Mouse (Mus musculus) E14TG2a.4 (cell line): ENCODE measurements around the gene Blvra.
A peak's percentile ranks its signal among the peaks of the same experiment; 100 is the strongest.
"Not testable (repeated sequence)": the region's sequence is repeated elsewhere in the genome, so short reads cannot be mapped to it uniquely, and the experiment has no call there.

Experiments used
- H3K27me3 ChIP-seq: 2 replicates; pipeline ENCODE4 v1.6.1; 2014; ENCODE audit warnings: low read length, control low read depth; ENCODE audit not compliant: insufficient read depth
- H3K36me3 ChIP-seq: 2 replicates; pipeline ENCODE4 v1.6.1; 2014; ENCODE audit warnings: low read length, control low read depth; ENCODE audit not compliant: insufficient read depth
- H3K4me1 ChIP-seq: replicated peaks from 2 replicates; pipeline ENCODE4 v1.6.1; 2014; ENCODE audit warnings: low read depth, low read length, control low read depth
- H3K4me3 ChIP-seq: replicated peaks from 2 replicates; pipeline ENCODE4 v1.5.1; 2014; ENCODE audit warnings: mild to moderate bottlenecking, low read length
- H3K9me3 ChIP-seq: 2 replicates; pipeline ENCODE4 v1.6.1; 2014; ENCODE audit warnings: low read length, control low read depth
- CTCF ChIP-seq: conservative IDR thresholded peaks from 2 replicates; pipeline ENCODE4 v1.5.1; 2014; ENCODE audit warnings: low read length
- NANOG ChIP-seq: IDR thresholded peaks from 2 replicates; pipeline ENCODE4 v1.6.1; 2014; ENCODE audit warnings: borderline replicate concordance, low read length, mixed read lengths
- POU5F1 ChIP-seq: IDR thresholded peaks from 2 replicates; pipeline ENCODE4 v1.6.1; 2014; ENCODE audit warnings: low read length, borderline replicate concordance

Gene Blvra

GRCm38 (mm10) chr2:127133621-127134461 lies 63.4 kb downstream of the Blvra start, which contains the start of gene Ncaph:
Gene Ncaph (minus strand): TSS chr2:127133954.
- peaks cover 73% of the 10 kb centered on the region for H3K4me1 ChIP-seq
- no peak for TF ChIP-seq NANOG
- no peak for TF ChIP-seq POU5F1
- TF ChIP-seq CTCF: no peak
- H3K36me3 ChIP-seq: peaks cover 20% of the 10 kb centered on the region; the same call in 1 of the 2 replicates
- peak within 1 kb of the TSS; percentile 91 for H3K4me3 ChIP-seq
- no peaks in the 10 kb centered on the region for H3K27me3 ChIP-seq
- no peaks in the 10 kb centered on the region for H3K9me3 ChIP-seq

DNA sequence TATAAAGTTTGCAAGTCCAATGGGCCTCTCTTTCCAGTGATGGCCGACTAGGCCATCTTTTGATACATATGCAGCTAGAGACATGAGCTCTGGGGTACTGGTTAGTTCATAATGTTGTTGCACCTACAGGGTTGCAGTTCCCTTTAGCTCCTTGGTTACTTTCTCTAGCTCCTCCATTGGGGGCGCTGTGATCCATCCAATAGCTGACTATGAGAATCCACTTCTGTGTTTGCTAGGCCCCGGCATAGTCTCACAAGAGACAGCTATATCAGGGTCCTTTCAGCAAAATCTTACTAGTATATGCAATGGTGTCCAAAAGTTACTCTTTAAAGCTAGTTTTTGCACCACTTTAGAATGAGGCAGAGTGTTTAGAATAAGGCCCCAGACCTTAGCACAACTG lies 64.8 kb downstream of the Blvra start:
- peaks cover 62% of the 10 kb centered on the region for H3K4me1 ChIP-seq
- H3K4me3 ChIP-seq, H3K27me3 ChIP-seq, H3K9me3 ChIP-seq: not testable (repeated sequence)
- H3K36me3 ChIP-seq: peaks cover 19% of the 10 kb centered on the region

GRCm38 (mm10) chr2:127136979-127137378 lies 66.5 kb downstream of the Blvra start:
- H3K9me3 ChIP-seq: no peaks in the 10 kb centered on the region
- TF ChIP-seq CTCF: no peak
- no peak for TF ChIP-seq NANOG
- H3K4me1 ChIP-seq: peaks cover 57% of the 10 kb centered on the region
- peaks cover 30% of the 10 kb centered on the region for H3K36me3 ChIP-seq
- peaks cover 3% of the 10 kb centered on the region for H3K27me3 ChIP-seq
- no peak overlapping the region for H3K4me3 ChIP-seq

GRCm38 (mm10) chr2:127137838-127138420 lies 67.5 kb downstream of the Blvra start:
- Histone ChIP-seq H3K27me3 (peaks cover 13% of the 10 kb centered on the region), H3K36me3 (peaks cover 30% of the 10 kb centered on the region), H3K4me3 (no peak overlapping the region), H3K4me1 (peaks cover 57% of the 10 kb centered on the region), H3K9me3 (no peaks in the 10 kb centered on the region)
- TF ChIP-seq POU5F1 (no peak), CTCF (no peak), NANOG (no peak)

DNA sequence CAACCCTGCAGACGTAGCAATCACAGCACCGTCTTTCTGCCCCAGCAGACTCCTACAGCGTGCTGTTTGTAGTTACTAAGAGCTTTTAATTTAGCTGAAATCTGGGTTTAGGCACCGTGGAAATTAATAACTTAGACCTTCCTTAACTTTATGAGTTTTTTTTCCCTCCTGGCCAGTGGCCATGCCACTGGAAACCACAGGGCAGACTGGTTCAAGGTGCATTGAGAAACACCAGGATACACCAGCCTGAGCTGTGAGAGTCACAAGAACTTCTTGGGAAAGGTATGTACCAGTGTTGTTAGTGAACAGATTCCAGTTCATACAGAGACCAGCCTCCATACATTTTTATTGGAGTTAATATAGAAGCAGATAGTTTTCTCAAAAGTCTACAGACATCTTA lies 68.0 kb downstream of the Blvra start:
- TF ChIP-seq NANOG: no peak
- no peak for TF ChIP-seq CTCF
- no peak for TF ChIP-seq POU5F1
- Histone ChIP-seq H3K4me1 (peaks cover 57% of the 10 kb centered on the region), H3K36me3 (peaks cover 30% of the 10 kb centered on the region), H3K4me3 (no peak overlapping the region), H3K27me3 (peaks cover 18% of the 10 kb centered on the region), H3K9me3 (no peaks in the 10 kb centered on the region)

DNA sequence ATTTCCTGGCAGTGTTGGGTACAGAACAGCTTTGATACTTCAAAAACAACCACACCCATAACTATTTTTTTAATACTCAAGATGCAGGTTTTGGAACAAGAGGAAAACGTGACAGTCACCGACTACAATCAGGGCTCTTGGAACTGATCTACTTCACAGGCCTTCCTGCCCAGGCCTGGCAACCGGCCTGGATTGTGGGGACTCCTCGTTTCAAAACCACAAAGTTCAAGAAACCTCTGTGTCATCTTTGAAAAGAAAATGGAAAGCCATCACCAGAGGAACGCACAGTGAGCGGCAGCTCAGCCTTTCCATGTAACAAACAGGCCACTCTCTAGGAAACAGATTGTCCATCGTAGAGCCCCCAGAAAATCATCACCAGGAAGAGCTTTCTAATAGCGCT lies 68.6 kb downstream of the Blvra start:
- TF ChIP-seq NANOG: no peak
- no peak for TF ChIP-seq CTCF
- TF ChIP-seq POU5F1: no peak

GRCm38 (mm10) chr2:127139605-127140004 lies 69.1 kb downstream of the Blvra start:
- peaks cover 55% of the 10 kb centered on the region for H3K4me1 ChIP-seq
- peaks cover 30% of the 10 kb centered on the region for H3K36me3 ChIP-seq
- H3K4me3 ChIP-seq: no peak overlapping the region
- H3K9me3 ChIP-seq: no peaks in the 10 kb centered on the region
- TF ChIP-seq POU5F1: no peak
- no peak for TF ChIP-seq NANOG
- TF ChIP-seq CTCF: peak; percentile 55
- peaks cover 29% of the 10 kb centered on the region for H3K27me3 ChIP-seq

More for the DNA sequence above, 68.6 kb downstream of the Blvra start:
- Histone ChIP-seq H3K36me3 (peaks cover 30% of the 10 kb centered on the region), H3K27me3 (peaks cover 24% of the 10 kb centered on the region), H3K4me3 (no peak overlapping the region), H3K9me3 (no peaks in the 10 kb centered on the region), H3K4me1 (peaks cover 60% of the 10 kb centered on the region)

GRCm38 (mm10) chr2:127140011-127140410 lies 69.5 kb downstream of the Blvra start:
- peaks cover 30% of the 10 kb centered on the region for H3K27me3 ChIP-seq
- peaks cover 30% of the 10 kb centered on the region for H3K36me3 ChIP-seq
- peaks cover 52% of the 10 kb centered on the region for H3K4me1 ChIP-seq
- H3K4me3 ChIP-seq: no peak overlapping the region
- TF ChIP-seq POU5F1: no peak
- no peak for TF ChIP-seq NANOG
- no peak for TF ChIP-seq CTCF
- H3K9me3 ChIP-seq: no peaks in the 10 kb centered on the region

DNA sequence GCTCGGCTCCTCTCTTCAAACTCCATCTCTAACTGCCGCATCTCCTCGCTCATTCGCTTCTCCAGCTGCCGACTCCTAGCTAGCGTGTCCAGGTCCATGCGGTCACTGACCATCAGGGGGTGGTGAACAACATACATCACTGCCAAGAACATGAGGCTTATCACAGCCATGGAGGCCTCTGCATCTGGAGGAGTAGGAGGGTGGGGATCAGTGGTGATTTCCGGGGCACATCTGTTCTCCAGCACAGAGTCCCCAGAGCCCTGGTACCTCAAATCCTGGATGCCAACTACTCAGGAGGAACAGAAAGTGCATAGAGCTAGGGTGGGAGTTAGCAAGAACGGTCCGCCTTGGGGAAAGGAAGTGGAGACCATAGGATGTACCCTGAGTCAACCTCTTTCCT lies 71.6 kb downstream of the Blvra start:
- H3K4me1 ChIP-seq: peaks cover 40% of the 10 kb centered on the region
- TF ChIP-seq POU5F1 (no peak), NANOG (no peak), CTCF (no peak)

More for the DNA sequence above, 71.6 kb downstream of the Blvra start:
- peaks cover 35% of the 10 kb centered on the region for H3K27me3 ChIP-seq
- peaks cover 30% of the 10 kb centered on the region for H3K36me3 ChIP-seq
- no peaks in the 10 kb centered on the region for H3K9me3 ChIP-seq
- H3K4me3 ChIP-seq: peak overlapping the region; percentile 82; the same call in 1 of the 2 replicates
